ENCODE assay signal across 21 mouse cellular contexts in genomic region chr6:128226941-128227340, GRCm38 (mm10).
DNase-seq lines count a peak whose midpoint lies in the region; ATAC-seq lines count a peak whose summit lies in the region.
"Had no signal": no experiment of that assay in that cellular context is flagged by ENCODE, and none has a peak within 500 bp of the region (broad histone marks: within the 10 kb centered on the region; RNA-seq: fewer than 3 reads in every experiment).

No protein-coding gene starts in this region.

- no peak for ATAC-seq in heart, embryonic 11.5 days (replicated peaks; ENCODE audit: insufficient number of reproducible peaks, low FRiP score, low TSS enrichment)
- ATAC-seq in kidney, embryonic 14.5 days (ENCODE audit: low FRiP score, low TSS enrichment): 0 out of 2 replicates have a peak, but pooled peaks have one; percentile 29
- ATAC-seq in midbrain, embryonic 11.5 days (ENCODE audit: low FRiP score): no peak
- no peak for ATAC-seq in midbrain, embryonic 15.5 days (replicated peaks)
- ATAC-seq in neural tube, embryonic 14.5 days (ENCODE audit: low read depth): 0 out of 2 replicates have a peak, but pooled peaks have one; percentile 4
- ATAC-seq in neural tube, embryonic 15.5 days (ENCODE audit: low FRiP score): no peak; the same call in 1 of the 2 replicates
- ATAC-seq: activated CD4-positive, CD25-positive, alpha-beta regulatory T cell, adult 4 months had no signal

- no peak overlapping the region for H3K27ac ChIP-seq in heart, embryonic 10.5 days
- no peak overlapping the region for H3K27ac ChIP-seq in heart, embryonic 11.5 days (ENCODE audit: low read depth, low read length)
- no peak overlapping the region for H3K27ac ChIP-seq in kidney, embryonic 14.5 days (ENCODE audit: low read depth, low read length)
- no peak overlapping the region for H3K27ac ChIP-seq in midbrain, embryonic 11.5 days (ENCODE audit: low read depth, low read length)
- H3K27ac ChIP-seq in midbrain, embryonic 15.5 days: no peak overlapping the region
- no peak overlapping the region for H3K27ac ChIP-seq in neural tube, embryonic 14.5 days (ENCODE audit: low read depth, low read length)
- H3K27ac ChIP-seq in neural tube, embryonic 15.5 days (replicated peaks): no peak overlapping the region
- H3K27ac ChIP-seq: embryonic facial prominence, embryonic 13.5 days; forebrain, embryonic 12.5 days; forebrain, embryonic 15.5 days; hindbrain, embryonic 15.5 days had no signal

- no peak overlapping the region for H3K4me2 ChIP-seq in heart, embryonic 11.5 days
- H3K4me2 ChIP-seq in kidney, embryonic 14.5 days (replicated peaks; ENCODE audit: low read depth, low read length): no peak overlapping the region
- H3K4me2 ChIP-seq in midbrain, embryonic 11.5 days: no peak overlapping the region
- no peak overlapping the region for H3K4me2 ChIP-seq in midbrain, embryonic 15.5 days
- no peak overlapping the region for H3K4me2 ChIP-seq in neural tube, embryonic 14.5 days (ENCODE audit: low read depth, low read length)
- no peak overlapping the region for H3K4me2 ChIP-seq in neural tube, embryonic 15.5 days
- H3K4me2 ChIP-seq: forebrain, embryonic 12.5 days; forebrain, embryonic 15.5 days had no signal

- peaks cover 13% of the 10 kb centered on the region for H3K4me1 ChIP-seq in heart, embryonic 10.5 days
- H3K4me1 ChIP-seq in heart, embryonic 11.5 days (ENCODE audit: control insufficient read depth, insufficient read depth, low read length): 0 out of 2 replicates have a peak, but pooled peaks cover 4% of the 10 kb centered on the region
- no peaks in the 10 kb centered on the region for H3K4me1 ChIP-seq in kidney, embryonic 14.5 days (ENCODE audit: control insufficient read depth, insufficient read depth, low read length)
- H3K4me1 ChIP-seq in midbrain, embryonic 11.5 days (ENCODE audit: control insufficient read depth, insufficient read depth, low read length): no peaks in the 10 kb centered on the region
- H3K4me1 ChIP-seq in midbrain, embryonic 15.5 days: no peaks in the 10 kb centered on the region
- no peaks in the 10 kb centered on the region for H3K4me1 ChIP-seq in neural tube, embryonic 14.5 days (ENCODE audit: control insufficient read depth, insufficient read depth, low read length)
- 0 out of 2 replicates have a peak, but pooled peaks cover 3% of the 10 kb centered on the region for H3K4me1 ChIP-seq in neural tube, embryonic 15.5 days
- H3K4me1 ChIP-seq: forebrain, embryonic 12.5 days; forebrain, embryonic 15.5 days; hindbrain, embryonic 15.5 days had no signal

- H3K36me3 ChIP-seq in heart, embryonic 10.5 days: no peaks in the 10 kb centered on the region
- no peaks in the 10 kb centered on the region for H3K36me3 ChIP-seq in heart, embryonic 11.5 days (ENCODE audit: control insufficient read depth, insufficient read depth, low read length)
- no peaks in the 10 kb centered on the region for H3K36me3 ChIP-seq in kidney, embryonic 14.5 days (ENCODE audit: control insufficient read depth, insufficient read depth, low read length)
- no peaks in the 10 kb centered on the region for H3K36me3 ChIP-seq in midbrain, embryonic 11.5 days (ENCODE audit: control insufficient read depth, insufficient read depth, low read length)
- no peaks in the 10 kb centered on the region for H3K36me3 ChIP-seq in midbrain, embryonic 15.5 days (replicated peaks)
- no peaks in the 10 kb centered on the region for H3K36me3 ChIP-seq in neural tube, embryonic 14.5 days (ENCODE audit: control insufficient read depth, insufficient read depth, low read length)
- H3K36me3 ChIP-seq in neural tube, embryonic 15.5 days: no peaks in the 10 kb centered on the region
- H3K36me3 ChIP-seq: embryonic facial prominence, embryonic 10.5 days; embryonic facial prominence, embryonic 13.5 days; forebrain, embryonic 12.5 days; forebrain, embryonic 15.5 days; hindbrain, embryonic 15.5 days had no signal

- peak; percentile 60 for DNase-seq in heart, embryonic 10.5 days (ENCODE audit: low spot score)
- DNase-seq in kidney, adult 11 months: no peak
- DNase-seq in midbrain, embryonic 11.5 days (ENCODE audit: low spot score, missing footprints): peak; percentile 79
- DNase-seq: adrenal gland, adult 8-10 months; adrenal gland, postnatal 25 days; cerebellum, adult 11-12 months; cerebellum, adult 8-10 months; cerebellum, postnatal 36 days; heart, adult 18-20 months had no signal

- WGBS in heart, embryonic 10.5 days: 75% methylated on average over 3 of the region's 3 CpGs
- WGBS in heart, embryonic 11.5 days (ENCODE audit: insufficient replicate concordance): 76% methylated on average over 3 of the region's 3 CpGs
- WGBS in kidney, embryonic 14.5 days: 83% methylated on average over 3 of the region's 3 CpGs
- 78% methylated on average over 3 of the region's 3 CpGs for WGBS in midbrain, embryonic 11.5 days
- 91% methylated on average over 3 of the region's 3 CpGs for WGBS in midbrain, embryonic 15.5 days
- WGBS in neural tube, embryonic 14.5 days: 97% methylated on average over 3 of the region's 3 CpGs
- WGBS in neural tube, embryonic 15.5 days: 91% methylated on average over 3 of the region's 3 CpGs

- no peak overlapping the region for H3K4me3 ChIP-seq in heart, embryonic 10.5 days
- no peak overlapping the region for H3K4me3 ChIP-seq in heart, embryonic 11.5 days (ENCODE audit: low read depth, low read length)
- no peak overlapping the region for H3K4me3 ChIP-seq in kidney, embryonic 14.5 days (ENCODE audit: low read length)
- H3K4me3 ChIP-seq in midbrain, embryonic 11.5 days (ENCODE audit: low read depth, low read length): no peak overlapping the region
- H3K4me3 ChIP-seq in midbrain, embryonic 15.5 days: no peak overlapping the region
- H3K4me3 ChIP-seq in neural tube, embryonic 14.5 days (ENCODE audit: low read depth, low read length): no peak overlapping the region
- H3K4me3 ChIP-seq in neural tube, embryonic 15.5 days (replicated peaks): no peak overlapping the region
- H3K4me3 ChIP-seq: embryonic facial prominence, embryonic 10.5 days; embryonic facial prominence, embryonic 13.5 days; erythroblast, embryonic 14.5 days; forebrain, embryonic 12.5 days; forebrain, embryonic 15.5 days; hindbrain, embryonic 15.5 days had no signal

- H3K9me3 ChIP-seq in heart, embryonic 10.5 days: no peaks in the 10 kb centered on the region
- H3K9me3 ChIP-seq in heart, embryonic 11.5 days (replicated peaks; ENCODE audit: control insufficient read depth, low read length): no peaks in the 10 kb centered on the region
- H3K9me3 ChIP-seq in kidney, embryonic 14.5 days (ENCODE audit: control insufficient read depth, low read length): no peaks in the 10 kb centered on the region
- no peaks in the 10 kb centered on the region for H3K9me3 ChIP-seq in midbrain, embryonic 11.5 days (ENCODE audit: control insufficient read depth, low read length)
- no peaks in the 10 kb centered on the region for H3K9me3 ChIP-seq in midbrain, embryonic 15.5 days
- H3K9me3 ChIP-seq in neural tube, embryonic 14.5 days (ENCODE audit: control insufficient read depth, low read length): no peaks in the 10 kb centered on the region
- no peaks in the 10 kb centered on the region for H3K9me3 ChIP-seq in neural tube, embryonic 15.5 days (replicated peaks)
- H3K9me3 ChIP-seq: embryonic facial prominence, embryonic 10.5 days; embryonic facial prominence, embryonic 13.5 days; forebrain, embryonic 12.5 days; forebrain, embryonic 15.5 days; hindbrain, embryonic 15.5 days had no signal

- no peaks in the 10 kb centered on the region for H3K27me3 ChIP-seq in heart, embryonic 10.5 days (ENCODE audit: insufficient read depth, poor library complexity, severe bottlenecking)
- no peaks in the 10 kb centered on the region for H3K27me3 ChIP-seq in heart, embryonic 11.5 days (ENCODE audit: control insufficient read depth, insufficient read depth, low read length)
- H3K27me3 ChIP-seq in kidney, embryonic 14.5 days (ENCODE audit: control insufficient read depth, insufficient read depth, low read length): no peaks in the 10 kb centered on the region
- no peaks in the 10 kb centered on the region for H3K27me3 ChIP-seq in midbrain, embryonic 11.5 days (ENCODE audit: control insufficient read depth, insufficient read depth, low read length)
- H3K27me3 ChIP-seq in midbrain, embryonic 15.5 days (replicated peaks): no peaks in the 10 kb centered on the region
- no peaks in the 10 kb centered on the region for H3K27me3 ChIP-seq in neural tube, embryonic 14.5 days (ENCODE audit: control insufficient read depth, insufficient read depth, low read length)
- H3K27me3 ChIP-seq in neural tube, embryonic 15.5 days (replicated peaks): no peaks in the 10 kb centered on the region
- H3K27me3 ChIP-seq: embryonic facial prominence, embryonic 13.5 days; forebrain, embryonic 12.5 days; forebrain, embryonic 15.5 days; hindbrain, embryonic 15.5 days had no signal

- no peak overlapping the region for H3K9ac ChIP-seq in heart, embryonic 11.5 days (ENCODE audit: low read depth, low read length)
- no peak overlapping the region for H3K9ac ChIP-seq in kidney, embryonic 14.5 days (ENCODE audit: low read depth, low read length)
- no peak overlapping the region for H3K9ac ChIP-seq in midbrain, embryonic 11.5 days (ENCODE audit: low read length)
- H3K9ac ChIP-seq in midbrain, embryonic 15.5 days: no peak overlapping the region
- H3K9ac ChIP-seq in neural tube, embryonic 14.5 days (replicated peaks; ENCODE audit: low read depth, low read length): no peak overlapping the region
- no peak overlapping the region for H3K9ac ChIP-seq in neural tube, embryonic 15.5 days (replicated peaks)
- H3K9ac ChIP-seq: embryonic facial prominence, embryonic 13.5 days; forebrain, embryonic 12.5 days; forebrain, embryonic 15.5 days; hindbrain, embryonic 15.5 days had no signal

Comparison
In these comparisons a context has a peak if more than half of its experiments do, and no peak if none do; other contexts are left out.
1. ATAC-seq: peak in kidney, embryonic 14.5 days (single experiment) and neural tube, embryonic 14.5 days (single experiment); none in heart, embryonic 11.5 days (single experiment), midbrain, embryonic 11.5 days (single experiment), midbrain, embryonic 15.5 days (single experiment) and neural tube, embryonic 15.5 days (single experiment).